Mouse (Mus musculus) small intestine, adult 2 months (tissue): ENCODE measurements around the gene Disp2. TPM values are rescaled to one million over a fixed set of nuclear protein-coding genes. Genes with fewer than 3 reads are reported as not detected.

Source experiments
- H3K27ac ChIP-seq: fragments of 200-500 bp; 2 replicates; pipeline ENCODE4 v1.5.1; 2012; ENCODE audit warnings: low read depth, low read length, control low read depth, inconsistent platforms; ENCODE audit not compliant: insufficient read depth
- H3K27me3 ChIP-seq: fragments of 200-500 bp; 2 replicates; pipeline ENCODE4 v1.6.1; 2012; ENCODE audit warnings: mild to moderate bottlenecking, moderate library complexity, low read length, inconsistent platforms; ENCODE audit not compliant: control insufficient read depth, insufficient read depth
- H3K36me3 ChIP-seq: fragments of 200-500 bp; 2 replicates; pipeline ENCODE4 v1.6.1; 2012; ENCODE audit warnings: mild to moderate bottlenecking, low read length, control low read depth, inconsistent platforms; ENCODE audit not compliant: control insufficient read depth, insufficient read depth
- H3K4me1 ChIP-seq: fragments of 200-500 bp; 2 replicates; pipeline ENCODE4 v1.6.1; 2012; ENCODE audit warnings: low read length, inconsistent platforms, mixed read lengths; ENCODE audit not compliant: control insufficient read depth, insufficient read depth, insufficient read length
- H3K4me3 ChIP-seq: fragments of 200-500 bp; 2 replicates; pipeline ENCODE4 v1.5.1; 2012; ENCODE audit warnings: low read depth, mild to moderate bottlenecking, control low read depth, inconsistent platforms, low read length, moderate library complexity
- CTCF ChIP-seq: fragments of 200-500 bp; IDR thresholded peaks from 2 replicates; pipeline ENCODE4 v1.5.1; 2012; ENCODE audit warnings: low read depth, mild to moderate bottlenecking, control low read depth, inconsistent platforms, low read length, moderate library complexity, mixed read lengths; ENCODE audit not compliant: insufficient replicate concordance, insufficient read length; ENCODE audit errors: extremely low read depth
- POLR2A ChIP-seq: fragments of 200-500 bp; IDR thresholded peaks from 2 replicates; pipeline ENCODE4 v1.6.1; 2012; ENCODE audit warnings: low read depth, mild to moderate bottlenecking, control low read depth, inconsistent platforms, low read length, moderate library complexity
- WGBS: fragments of 180-500 bp; shearing (Covaris S2); methylation state at CpG from one replicate; pipeline ENCODE4 v1.1.7; 2018; 5-methylcytosine and 5-hydroxymethylcytosine counted together
- polyA plus RNA-seq: library from polyadenylated mRNA; depleted of rRNA; stranded (reverse); fragments of >200 nt; gene quantifications from 2 replicates; pipeline ENCODE4 v1.2.3, GENCODE M21; 2012

Gene Disp2
- polyA plus RNA-seq, 1 experiment = 3.5 TPM

DNA sequence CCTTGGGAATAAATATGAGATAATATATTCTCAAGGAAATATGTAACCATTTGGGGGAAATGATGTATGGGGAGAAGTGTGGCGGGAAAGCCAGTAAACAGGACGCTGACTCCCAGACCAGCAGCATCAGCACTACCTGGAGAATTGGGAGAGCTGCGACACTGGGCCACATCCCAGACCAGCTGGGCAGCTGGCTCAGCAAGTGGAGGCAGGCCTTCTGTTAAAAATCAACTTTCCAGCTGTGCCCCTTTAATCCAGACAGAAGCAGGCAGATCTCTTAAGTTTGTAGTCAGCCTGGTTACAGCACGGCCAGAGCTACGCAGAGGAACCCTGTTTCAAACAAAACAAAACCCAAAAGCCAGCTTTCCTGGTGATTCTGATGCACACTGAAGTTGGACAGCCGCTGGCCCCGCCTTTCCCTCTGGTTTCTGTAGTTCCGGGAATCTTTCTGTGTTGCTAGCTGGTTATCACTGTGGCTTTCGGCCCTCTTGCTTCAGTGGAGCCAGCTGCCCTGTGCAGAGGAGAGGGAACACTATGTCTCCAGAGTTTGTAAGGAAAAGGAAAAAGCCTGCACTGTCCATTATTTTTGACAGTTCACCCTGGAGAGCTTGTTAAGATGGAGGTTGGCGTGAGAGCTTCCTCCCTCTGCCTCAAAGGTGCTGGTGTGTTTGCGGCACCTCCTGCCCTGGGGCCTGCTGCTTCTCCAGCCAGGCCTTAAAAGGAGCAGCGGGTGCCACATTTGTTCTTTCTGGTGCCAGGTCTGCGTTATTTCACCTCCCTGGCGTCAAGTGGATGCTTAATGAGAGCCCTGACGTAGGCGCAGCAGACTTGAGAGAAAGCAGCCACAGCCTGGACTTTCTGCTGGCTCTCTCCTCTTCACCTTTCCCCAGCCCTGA is 27.4 kb upstream of the Disp2 start:
- H3K27me3 ChIP-seq = no peaks in the 10 kb centered on the region

DNA sequence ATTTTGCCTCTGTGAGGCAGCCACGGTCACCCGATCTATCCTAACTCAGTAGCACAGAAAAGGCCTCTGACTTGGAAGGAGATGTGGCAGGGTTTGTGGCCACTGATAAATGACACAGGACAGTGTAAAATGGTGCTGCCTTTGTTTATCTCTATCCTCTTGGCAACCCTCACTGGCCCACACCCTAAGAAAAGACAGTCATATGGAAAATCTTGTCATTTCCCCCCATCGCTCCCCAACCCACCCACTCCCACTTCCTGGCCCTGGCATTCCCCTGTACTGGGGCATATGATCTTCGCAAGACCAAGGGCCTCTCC is 26.8 kb upstream of the Disp2 start:
- Histone ChIP-seq H3K4me1 (no peaks in the 10 kb centered on the region), H3K27me3 (no peaks in the 10 kb centered on the region), H3K36me3 (peaks cover 3% of the 10 kb centered on the region; the same call in 1 of the 2 replicates), H3K4me3 (no peak overlapping the region), H3K27ac (no peak overlapping the region)
- TF ChIP-seq POLR2A (no peak), CTCF (no peak)
- 88% methylated on average over 4 of the region's 4 CpGs for WGBS

More for the DNA sequence above, 27.4 kb upstream of the Disp2 start:
- H3K36me3 ChIP-seq = peaks cover 3% of the 10 kb centered on the region; the same call in 1 of the 2 replicates
- H3K4me1 ChIP-seq = no peaks in the 10 kb centered on the region
- H3K4me3 ChIP-seq = no peak overlapping the region
- 78% methylated on average over 16 of the region's 16 CpGs for WGBS
- H3K27ac ChIP-seq = 0 out of 2 replicates have a peak overlapping the region, but pooled peaks have one; percentile 46
- no peak for TF ChIP-seq CTCF
- no peak for TF ChIP-seq POLR2A

DNA sequence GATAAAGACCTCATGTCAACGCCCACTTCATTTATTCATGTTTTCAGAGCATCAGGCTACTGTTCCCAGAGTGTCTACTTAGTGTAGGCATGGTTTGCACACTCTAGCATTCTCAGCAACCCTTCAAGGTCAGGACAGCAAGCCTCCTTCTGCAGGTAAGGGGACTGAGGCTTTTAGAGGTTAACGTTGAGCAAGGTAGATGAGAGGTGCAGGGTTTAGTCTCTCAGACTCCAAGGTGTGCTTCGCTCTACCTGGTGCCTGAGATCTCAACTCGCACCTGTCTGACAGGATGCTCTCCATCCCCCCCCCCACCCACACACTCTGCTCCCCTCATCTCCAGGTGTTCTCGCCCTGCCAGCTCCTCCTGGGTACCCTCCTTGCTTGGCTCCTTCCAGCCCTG is 25.4 kb upstream of the Disp2 start:
- Histone ChIP-seq H3K27me3 (no peaks in the 10 kb centered on the region), H3K4me1 (peaks cover under 1% of the 10 kb centered on the region; the same call in 1 of the 2 replicates), H3K36me3 (peaks cover 3% of the 10 kb centered on the region; the same call in 1 of the 2 replicates), H3K27ac (no peak overlapping the region), H3K4me3 (no peak overlapping the region)
- WGBS = 85% methylated on average over 5 of the region's 5 CpGs
- TF ChIP-seq CTCF (no peak), POLR2A (no peak)

DNA sequence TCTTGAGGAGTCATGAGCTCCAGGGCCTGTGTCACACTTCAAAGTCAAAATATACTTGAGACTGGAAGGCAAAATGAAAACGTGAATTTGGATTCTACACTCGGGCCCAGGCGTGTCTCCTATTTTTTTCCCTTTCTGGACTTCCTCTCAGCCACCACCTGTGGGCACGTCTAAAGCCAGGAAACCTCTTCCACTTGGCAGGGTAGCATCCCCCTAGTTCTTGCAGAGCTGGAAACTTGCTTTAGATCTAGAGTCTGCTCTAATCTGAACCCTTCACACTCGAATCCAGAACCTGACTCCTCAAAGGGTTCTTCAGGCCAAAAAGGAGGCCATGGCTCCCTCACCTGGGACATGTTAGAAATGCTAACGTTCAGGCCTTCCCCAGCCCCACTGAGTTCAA is 24.1 kb upstream of the Disp2 start:
- TF ChIP-seq CTCF = no peak
- TF ChIP-seq POLR2A = no peak
- H3K27ac ChIP-seq = no peak overlapping the region
- peaks cover 3% of the 10 kb centered on the region; the same call in 1 of the 2 replicates for H3K36me3 ChIP-seq
- no peak overlapping the region for H3K4me3 ChIP-seq
- H3K4me1 ChIP-seq = peaks cover 10% of the 10 kb centered on the region
- WGBS = 79% methylated on average over 6 of the region's 6 CpGs
- H3K27me3 ChIP-seq = no peaks in the 10 kb centered on the region

DNA sequence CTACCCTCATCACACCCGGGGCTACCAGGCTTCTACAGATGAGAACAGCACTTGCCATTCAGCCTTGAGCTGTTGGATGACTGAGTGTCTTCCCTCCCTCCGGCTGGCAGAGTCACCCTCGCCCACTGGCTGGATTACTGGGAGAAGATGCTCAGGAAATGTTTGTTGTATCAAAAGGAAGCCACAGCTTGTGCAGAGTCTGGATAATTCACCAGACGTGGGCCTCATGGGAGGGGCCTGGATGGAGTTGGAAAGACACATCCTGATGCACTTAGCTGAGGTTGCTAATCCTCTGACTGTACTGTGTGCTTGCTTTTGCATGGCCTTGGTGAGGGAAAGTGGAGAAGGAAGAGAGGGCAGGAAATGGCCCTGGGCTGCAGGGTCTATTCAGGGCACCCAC is 23.4 kb upstream of the Disp2 start:
- no peak for TF ChIP-seq POLR2A
- TF ChIP-seq CTCF = no peak
- WGBS = 67% methylated on average over 4 of the region's 4 CpGs
- Histone ChIP-seq H3K4me1 (peaks cover 13% of the 10 kb centered on the region), H3K4me3 (no peak overlapping the region), H3K27me3 (no peaks in the 10 kb centered on the region), H3K27ac (no peak overlapping the region), H3K36me3 (no peaks in the 10 kb centered on the region; the same call in 1 of the 2 replicates)

DNA sequence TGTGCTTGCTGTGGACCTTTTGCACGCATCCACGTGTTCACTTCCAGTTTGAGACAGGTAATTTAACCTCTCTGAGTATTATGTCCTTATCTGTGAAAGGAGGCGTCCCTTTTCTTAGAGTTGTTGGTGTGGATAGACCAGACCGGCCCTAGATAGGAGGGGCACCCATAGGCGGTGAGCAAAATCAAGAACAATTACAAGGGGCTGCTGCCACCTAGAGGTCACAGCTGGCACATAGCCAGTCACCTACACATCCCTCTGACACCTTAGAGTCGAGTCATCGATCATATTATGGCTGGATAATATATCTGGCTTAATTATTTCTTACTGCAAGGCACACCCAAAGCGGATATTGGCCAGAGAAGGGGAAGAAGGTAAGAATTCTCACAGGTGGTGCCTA is 19.7 kb upstream of the Disp2 start:
- WGBS = 10% methylated on average over 8 of the region's 8 CpGs
- no peak for TF ChIP-seq POLR2A
- peak; percentile 81; the same call in 1 of the 2 replicates for TF ChIP-seq CTCF
- H3K4me3 ChIP-seq = no peak overlapping the region
- peaks cover 46% of the 10 kb centered on the region for H3K4me1 ChIP-seq
- no peaks in the 10 kb centered on the region for H3K36me3 ChIP-seq
- no peaks in the 10 kb centered on the region for H3K27me3 ChIP-seq
- H3K27ac ChIP-seq = 0 out of 2 replicates have a peak overlapping the region, but pooled peaks have one; percentile 8

DNA sequence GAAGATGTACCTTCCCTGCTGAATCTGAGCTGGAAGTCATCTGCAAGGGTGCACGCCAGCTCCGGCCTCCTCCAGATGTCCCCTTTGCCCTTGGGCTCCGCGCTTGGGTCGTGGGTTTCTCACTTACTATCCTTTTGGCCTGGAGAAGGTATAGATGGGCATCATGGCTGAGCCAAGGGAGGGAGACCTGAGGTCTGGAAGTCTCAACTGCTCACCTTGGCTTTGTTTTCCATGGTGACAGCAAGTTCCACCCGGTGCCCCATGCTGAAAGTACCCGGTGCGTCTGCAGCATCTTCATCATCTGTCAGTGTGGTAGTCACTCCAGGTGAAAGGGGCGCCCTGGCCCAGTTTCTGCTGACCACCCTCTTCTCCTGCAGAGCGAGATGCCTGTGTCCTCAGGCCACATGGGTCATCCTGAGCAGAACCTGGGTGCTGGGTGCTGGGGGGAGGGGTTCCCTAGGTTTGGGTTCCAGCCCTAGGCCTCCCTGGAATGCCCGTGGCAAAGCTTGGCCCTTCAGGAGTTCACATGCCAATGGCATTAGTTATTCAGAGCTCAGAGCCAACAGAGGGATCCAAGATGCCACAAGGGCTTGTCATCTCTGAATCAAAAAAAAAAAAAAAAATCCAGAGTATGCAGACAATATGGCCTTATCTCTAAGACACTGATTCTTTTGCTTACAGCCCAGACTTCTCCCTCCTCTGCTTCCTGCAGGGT is 19.1 kb upstream of the Disp2 start:
- 83% methylated on average over 11 of the region's 11 CpGs for WGBS
- Histone ChIP-seq H3K36me3 (no peaks in the 10 kb centered on the region), H3K27me3 (no peaks in the 10 kb centered on the region), H3K27ac (0 out of 2 replicates have a peak overlapping the region, but pooled peaks have one; percentile 8), H3K4me1 (peaks cover 51% of the 10 kb centered on the region), H3K4me3 (no peak overlapping the region)
- TF ChIP-seq CTCF (no peak), POLR2A (no peak)
